Mouse (Mus musculus) cerebellum, postnatal 36 days (tissue): Measurements from ENCODE around the gene Cers6.

Experiments used
- DNase-seq, 2 experiments: peaks; one replicate each; pipeline ENCODE4 v3.0.0; 2021 to 2022; ENCODE audit warnings: mixed read lengths in 2 of 2

The Cers6 gene

DNA sequence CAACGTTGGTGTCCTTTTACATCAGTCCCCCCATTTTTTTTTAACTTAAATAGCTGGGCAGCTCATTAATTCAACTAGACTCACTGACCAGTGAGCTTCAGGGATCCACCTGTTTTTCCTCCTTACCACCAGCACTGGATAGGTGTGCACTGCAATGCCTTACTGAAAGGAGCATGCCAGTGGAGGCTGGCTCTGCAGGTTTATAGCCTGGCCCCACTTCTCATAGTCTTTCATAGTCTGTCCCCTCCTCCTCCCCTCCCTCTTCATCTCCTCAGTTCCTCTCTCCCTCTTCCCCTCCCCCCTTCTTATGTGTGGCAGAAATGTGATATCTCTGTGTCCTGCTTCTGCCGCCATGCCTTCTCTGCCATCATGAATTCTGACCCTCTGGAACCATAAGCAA is 112.5 kb downstream of the Cers6 start:
- DNase-seq = no peak

DNA sequence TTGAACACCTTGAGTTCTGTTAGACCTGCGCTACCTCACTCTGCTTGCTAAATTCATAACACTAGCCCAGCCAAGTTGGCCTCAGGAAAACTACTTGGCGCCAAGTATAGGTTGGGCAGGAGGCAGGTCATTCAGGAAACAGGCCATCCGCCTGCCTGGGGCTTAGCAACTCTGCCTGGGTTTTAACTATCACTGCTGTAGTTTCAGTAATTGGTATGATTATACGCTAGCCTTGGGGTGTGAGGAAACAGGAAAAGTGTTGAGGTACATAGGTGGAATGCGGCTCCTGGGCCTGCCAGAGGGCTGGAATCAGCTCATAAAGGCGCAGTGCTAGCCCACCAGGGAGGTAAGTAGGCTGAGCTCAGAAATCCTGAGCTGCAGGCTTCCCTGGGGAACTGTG is 114.0 kb downstream of the Cers6 start:
- peak; percentile 66 to 71 for DNase-seq

DNA sequence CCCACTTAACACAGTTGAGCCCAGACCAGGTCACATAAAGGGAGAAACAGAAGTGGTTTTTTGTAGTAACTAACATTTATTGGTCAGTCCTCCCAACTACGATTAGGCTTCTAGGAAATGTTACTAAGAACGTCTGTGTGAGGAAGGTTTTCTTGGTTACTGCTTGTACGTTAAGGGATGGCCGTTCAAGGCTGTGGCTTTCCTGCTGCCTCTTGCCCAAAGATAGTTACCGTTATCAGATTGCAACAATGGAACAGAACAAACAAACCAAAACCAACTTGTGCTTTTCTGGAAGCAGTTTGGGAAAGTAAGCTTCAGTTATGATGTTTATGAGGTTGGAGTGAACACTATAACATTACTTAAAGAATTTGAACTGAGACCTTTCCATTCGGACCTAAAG is 114.5 kb downstream of the Cers6 start:
- DNase-seq = no peak

DNA sequence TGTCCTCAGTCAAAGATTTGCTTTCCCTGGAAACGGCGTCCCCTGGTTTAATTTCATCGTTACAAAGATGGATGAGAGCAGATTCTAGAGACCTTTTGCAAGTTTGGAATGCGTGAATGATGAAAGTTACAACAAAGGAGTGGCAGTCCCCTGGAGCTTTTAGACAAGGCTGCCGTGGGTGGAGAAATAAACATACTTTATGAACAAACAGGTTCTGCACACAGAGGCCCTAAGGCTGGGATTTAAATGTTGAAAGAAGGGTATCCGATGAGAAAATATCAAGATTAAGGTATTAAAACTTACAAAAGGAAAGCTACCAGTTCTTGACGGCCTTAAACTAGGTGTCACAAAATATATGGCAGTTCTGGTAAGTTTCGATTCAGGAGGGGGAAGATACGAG is 117.0 kb downstream of the Cers6 start:
- DNase-seq = no peak

DNA sequence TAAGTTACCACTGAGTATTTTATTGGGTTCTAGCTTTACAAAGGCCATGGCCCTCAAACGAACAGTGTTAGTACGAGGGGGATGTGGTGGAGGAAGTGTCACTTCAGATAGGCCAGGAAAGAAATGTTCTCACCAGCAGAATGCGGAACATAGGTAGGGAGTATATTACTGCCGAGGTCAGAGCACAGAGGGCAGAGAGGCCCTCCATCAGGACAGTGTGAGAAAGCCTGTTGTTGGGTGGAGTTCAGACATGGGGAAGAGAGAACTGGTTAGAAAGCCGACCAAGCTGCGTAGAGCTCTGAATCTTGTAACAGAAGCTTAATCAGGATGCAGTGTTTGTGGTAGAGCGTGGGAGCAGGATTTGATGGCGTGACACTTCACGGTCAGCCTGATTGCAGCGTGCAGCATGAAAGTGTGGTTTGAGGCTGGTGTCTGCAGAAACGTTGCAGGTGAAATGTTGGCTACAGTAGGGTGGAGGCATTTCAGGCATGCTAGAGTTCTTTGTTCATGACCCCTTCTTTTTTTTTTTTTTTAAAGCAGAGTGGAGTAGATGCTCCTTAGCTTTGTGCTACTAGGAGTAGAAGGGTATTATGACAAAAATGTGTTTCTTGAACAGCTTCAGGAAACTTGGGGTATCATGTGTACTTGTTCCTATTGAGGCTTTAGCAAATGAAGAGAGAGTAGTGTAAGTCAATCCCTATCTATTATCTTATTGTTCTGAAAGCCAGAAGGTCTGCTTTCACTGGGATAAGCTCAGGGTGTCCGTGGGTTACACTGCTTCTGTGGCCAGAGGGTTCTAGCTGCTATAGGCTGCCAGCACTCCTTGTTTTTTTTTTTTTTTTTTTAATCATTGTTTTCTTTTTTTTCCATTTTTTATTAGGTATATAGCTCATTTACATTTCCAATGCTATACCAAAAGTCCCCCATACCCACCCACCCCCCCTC is 117.7 kb downstream of the Cers6 start:
- DNase-seq = no peak

GRCm38 (mm10) chr2:68981302-68981701 is 120.1 kb downstream of the Cers6 start:
- no peak for DNase-seq

DNA sequence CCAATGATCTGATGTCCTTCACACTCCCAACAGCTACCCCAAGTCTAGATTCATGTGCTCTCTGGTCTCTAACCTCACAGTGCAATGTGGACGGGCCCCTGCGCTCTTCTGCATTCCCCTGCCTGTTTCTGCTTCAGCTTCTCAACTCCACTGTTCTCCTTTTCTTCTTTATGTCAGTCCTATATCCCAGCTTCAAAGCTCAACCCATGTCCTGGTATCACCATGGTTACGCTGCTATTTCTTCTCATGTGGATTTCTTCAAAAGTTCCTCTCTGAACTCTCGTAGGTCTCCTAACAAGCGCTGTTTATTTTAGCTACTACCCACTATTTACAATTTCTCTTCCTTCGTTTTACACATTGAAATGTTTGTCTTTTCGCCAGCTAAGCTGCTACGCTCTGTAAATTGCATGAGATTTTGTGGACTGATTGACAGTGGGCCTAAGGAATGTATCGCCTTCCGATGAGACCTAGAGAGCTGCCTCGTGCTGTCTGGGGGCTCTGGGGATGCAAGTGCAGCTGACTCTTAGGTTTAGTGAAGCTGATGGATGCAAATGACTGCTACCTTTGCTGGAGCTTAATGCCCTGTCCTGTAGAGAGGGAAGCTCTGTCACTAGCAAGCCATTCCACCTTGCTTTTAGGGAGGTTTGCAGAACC is 120.6 kb downstream of the Cers6 start:
- DNase-seq = no peak

GRCm38 (mm10) chr2:68982979-68983378 is 121.7 kb downstream of the Cers6 start:
- DNase-seq = no peak

DNA sequence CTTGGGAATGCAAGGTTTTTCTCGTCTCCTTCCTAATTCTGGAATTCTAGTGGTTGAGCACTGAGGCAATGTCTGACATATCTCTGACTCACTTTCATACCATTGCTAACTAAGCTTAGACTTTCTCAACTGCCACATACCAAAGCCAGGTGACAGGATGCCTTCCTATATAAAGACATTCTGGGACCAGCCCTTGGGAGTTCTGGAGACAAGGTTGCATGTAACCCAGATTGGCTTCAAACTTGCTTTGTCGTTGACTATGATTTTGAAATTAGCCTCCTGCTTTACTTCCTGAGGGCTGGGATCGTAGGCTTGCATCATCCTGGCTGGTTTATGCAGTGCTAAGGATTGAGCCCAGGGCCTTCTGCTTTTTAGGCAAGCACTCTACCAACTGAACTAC is 122.2 kb downstream of the Cers6 start:
- DNase-seq = no peak

DNA sequence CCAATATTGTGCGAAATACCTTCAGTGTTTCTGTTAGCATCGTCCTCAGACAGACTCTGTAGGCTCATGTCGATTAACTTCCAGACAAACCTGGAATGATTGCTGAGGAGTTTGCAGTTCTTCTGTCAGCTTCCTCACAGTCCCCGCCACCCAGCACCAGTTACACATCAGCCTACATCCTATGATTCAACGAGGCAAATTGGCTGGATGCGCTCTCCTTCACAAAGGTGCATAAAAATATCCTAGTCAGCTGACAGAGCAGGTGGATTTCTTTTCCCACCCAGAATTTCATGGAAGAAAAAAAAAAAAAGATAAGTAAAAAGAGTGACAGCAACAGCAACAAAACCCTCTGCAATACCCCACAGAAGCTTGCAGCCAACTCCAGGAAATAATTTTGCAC is 127.9 kb downstream of the Cers6 start:
- DNase-seq = no peak

DNA sequence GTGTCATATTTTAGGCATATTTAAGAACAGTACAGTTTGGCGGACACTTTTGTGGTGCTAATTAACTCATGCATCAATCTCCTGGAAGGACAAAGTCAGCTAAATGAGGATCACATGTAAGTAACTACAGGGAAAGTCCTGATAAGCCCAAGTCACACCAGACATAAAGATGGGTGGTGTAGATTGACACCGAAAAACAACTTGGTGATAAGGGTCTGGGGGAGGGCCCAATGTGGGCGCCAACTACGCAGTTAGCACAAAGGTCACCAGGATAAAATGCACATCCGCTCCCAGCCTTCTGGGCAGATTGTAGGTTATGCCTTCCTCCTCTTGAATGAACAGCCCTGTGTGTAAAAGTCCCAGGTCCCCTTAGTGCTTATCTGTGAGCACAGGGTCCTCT is 131.4 kb downstream of the Cers6 start:
- no peak for DNase-seq

DNA sequence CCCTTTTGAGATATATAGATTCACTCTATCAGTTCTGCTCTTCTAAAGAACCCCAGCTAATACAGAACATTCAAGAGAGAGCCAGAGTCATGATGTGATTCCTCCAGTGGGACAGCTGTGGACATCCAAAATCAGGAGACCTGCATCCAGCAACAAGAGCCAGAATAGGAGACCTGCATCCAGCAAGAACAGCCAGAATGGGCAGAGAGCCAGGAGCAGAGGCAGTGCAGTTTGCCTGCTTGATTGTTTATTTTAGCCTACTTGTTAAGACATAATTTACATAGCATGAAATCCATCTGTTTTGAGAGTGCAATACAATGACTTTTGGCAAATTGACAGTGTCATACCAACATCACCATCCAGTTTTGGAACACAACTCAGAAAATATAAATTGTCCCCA is 133.2 kb downstream of the Cers6 start:
- peak; percentile 54 to 57 for DNase-seq

GRCm38 (mm10) chr2:68995723-68996122 is 134.5 kb downstream of the Cers6 start:
- DNase-seq = no peak

- DNase-seq = no peak
Measured at GRCm38 (mm10) chr2:68996268-68996667, 135.0 kb downstream of the Cers6 start.

DNA sequence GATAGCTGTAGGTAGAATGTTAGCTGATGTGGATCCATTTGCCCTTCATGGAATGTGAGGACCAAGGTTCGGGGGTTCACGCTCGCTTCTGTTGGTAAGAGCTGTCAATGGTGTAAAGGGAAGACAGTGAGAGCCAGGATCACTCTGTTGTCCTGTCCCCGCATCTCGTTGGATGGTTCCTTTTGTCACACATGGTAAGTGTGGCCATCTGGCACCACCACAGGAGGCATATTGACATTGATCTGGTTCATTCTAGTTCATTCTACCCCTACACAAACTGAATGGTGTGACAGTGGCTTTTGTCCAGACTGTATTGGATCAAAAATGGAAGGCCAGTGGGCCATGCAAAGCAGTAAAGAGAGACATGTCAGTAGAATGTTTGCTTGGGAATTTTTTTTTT is 142.8 kb downstream of the Cers6 start:
- DNase-seq = peak; percentile 69 to 71

- no peak for DNase-seq
Measured at GRCm38 (mm10) chr2:69011392-69011791, 150.2 kb downstream of the Cers6 start.

DNA sequence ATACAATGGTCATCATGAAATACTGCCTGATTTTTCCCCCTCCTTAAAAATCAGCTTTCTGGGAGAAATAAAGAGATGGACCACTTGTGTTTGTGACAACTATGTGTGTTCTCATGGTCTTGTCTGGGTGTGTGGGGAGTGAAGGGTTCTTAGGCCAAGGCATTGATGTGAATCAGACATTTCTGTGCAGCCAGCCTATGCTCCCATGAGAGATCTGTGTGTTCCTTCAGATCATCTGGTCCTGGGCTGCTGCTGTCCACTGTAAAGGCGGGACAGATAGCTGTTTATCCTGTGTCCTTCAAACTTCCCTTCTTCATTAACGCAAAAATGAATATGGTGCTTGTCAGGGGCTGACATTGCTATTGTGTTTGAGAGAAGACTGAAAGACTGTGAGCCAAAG is 150.6 kb downstream of the Cers6 start:
- no peak for DNase-seq

DNA sequence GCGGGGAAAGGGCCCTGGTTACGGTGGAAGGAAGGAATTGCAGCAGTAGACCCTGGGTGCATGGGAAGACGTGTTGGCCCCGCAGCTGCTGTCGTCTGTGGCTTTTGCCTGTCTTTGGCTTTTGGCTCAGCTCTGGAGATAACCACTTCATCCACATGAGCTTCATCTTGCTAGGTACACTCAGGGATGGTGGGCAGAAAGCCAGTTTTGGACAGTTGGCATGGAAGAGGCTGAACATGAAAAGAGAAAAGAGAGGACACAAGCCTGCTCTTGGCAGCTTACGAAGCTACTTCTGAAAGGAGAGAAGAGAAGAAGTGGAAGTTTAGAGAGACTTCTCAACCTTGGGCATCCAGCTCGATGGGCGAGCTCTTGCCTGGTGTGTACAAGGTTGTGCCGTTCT is 153.0 kb downstream of the Cers6 start:
- DNase-seq = peak; percentile 66 to 70

DNA sequence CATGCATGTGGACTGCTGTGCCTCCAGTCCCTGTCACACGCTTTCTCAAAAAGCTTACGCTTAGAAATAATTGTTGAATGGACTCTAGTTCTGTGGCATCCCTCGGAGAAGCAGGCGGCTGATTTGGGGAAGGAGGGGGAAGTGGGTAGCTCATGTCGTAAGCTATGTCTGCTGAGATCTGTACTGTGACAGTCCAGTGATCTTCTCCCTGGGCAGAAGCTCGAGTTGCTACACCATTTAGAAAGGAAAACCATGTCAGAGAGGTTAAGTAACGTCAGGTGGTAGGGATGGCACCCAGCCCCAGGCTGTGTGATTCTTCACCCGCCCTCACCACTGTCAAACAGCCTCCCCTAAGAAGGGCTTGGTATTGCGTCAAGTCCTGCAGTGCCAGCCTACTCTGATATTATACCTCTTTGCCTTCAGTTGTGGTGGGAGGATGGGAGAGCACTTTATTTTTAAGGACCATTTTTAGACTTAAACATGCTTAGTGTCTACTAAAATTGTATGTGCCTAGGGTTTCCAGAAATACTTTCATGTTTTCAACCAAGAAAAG is 154.0 kb downstream of the Cers6 start:
- no peak for DNase-seq

- DNase-seq = no peak
Measured at GRCm38 (mm10) chr2:69015822-69016221, 154.6 kb downstream of the Cers6 start.

- no peak for DNase-seq
Measured at GRCm38 (mm10) chr2:69019026-69019565, 157.9 kb downstream of the Cers6 start.

- peak; percentile 33 to 43 for DNase-seq
Measured at GRCm38 (mm10) chr2:69019821-69020489, 158.7 kb downstream of the Cers6 start.
